Mouse (Mus musculus): Measurements from ENCODE around the gene Ankrd9.

The Ankrd9 gene

DNA sequence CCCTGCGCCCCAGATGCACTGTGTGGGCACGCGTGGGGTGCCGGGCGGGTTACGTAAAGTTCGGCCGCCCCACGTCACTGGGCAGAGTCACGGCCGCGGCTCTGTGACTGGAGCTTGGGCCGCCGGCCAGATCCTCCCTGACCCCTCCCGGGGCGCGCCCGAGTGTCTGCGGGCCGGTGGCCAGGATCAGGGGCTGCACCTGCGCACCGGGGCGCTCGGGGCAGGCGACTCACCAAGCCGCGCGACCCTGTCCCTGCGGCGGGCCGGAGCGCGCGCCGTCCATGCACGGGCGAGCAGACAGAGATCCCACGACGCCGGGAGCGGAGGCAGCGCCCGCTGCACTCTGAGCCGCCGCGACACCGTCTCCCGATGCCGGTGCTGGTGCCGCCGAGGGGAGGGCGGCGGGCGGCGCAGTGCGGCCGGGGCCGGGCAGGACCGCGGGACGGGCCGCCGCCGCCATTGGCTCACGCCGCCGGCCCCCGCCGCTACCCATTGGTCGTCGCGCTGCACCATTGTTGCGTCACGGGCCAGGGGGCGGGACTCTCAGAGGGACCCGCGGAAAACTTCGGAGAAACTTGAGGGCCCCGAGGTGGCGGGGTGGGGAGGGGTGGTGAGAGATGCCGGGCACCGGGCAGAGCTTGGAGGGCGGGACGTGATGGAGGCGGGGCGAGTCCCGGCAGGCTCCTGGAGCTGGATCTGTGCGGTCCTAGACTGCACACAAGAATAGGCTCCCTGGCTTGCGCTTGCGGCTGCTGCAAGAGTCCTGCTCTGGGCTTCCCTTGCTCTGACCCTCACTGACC, at the start of gene Ankrd9:
Gene Ankrd9 (minus strand): TSS at position 434 of the 800 bp plus-strand sequence.
- DNase-seq (ENCODE audit: low read depth, low spot score), result peak; percentile 90

GRCm38 (mm10) chr12:111021577-111021976, 42.7 kb upstream of the Ankrd9 start:
- DNase-seq (ENCODE audit: low read depth, low spot score), result no peak

GRCm38 (mm10) chr12:111021138-111021537, 42.3 kb upstream of the Ankrd9 start:
- no peak for DNase-seq (ENCODE audit: low read depth, low spot score)

- no peak for DNase-seq (ENCODE audit: low read depth, low spot score)
These were observed 40.2 kb upstream of the Ankrd9 start for GRCm38 (mm10) chr12:111019086-111019485.

GRCm38 (mm10) chr12:111018068-111018467, 39.2 kb upstream of the Ankrd9 start:
- DNase-seq (ENCODE audit: low read depth, low spot score), result no peak

DNA sequence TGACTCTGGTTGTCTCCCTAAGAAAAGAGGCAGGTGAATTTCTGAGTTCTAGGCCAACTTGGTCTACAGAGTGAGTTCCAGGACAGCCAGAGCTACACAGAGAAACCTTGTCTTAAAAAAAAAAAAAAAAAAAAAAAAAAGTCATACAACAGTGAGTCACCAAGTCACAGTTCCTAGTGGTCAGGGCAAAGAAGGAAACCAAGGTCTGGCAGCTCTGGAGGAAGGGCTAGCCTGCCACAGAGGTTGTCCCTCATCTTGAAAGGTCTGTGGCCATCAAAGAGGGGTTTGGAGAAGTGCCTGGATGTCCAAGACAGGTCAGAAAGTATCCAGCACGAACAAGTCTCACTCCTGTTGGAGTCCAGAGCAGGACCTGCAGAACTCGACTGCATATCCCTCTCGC, 38.0 kb upstream of the Ankrd9 start:
- DNase-seq (ENCODE audit: low read depth, low spot score), result peak; percentile 43

DNA sequence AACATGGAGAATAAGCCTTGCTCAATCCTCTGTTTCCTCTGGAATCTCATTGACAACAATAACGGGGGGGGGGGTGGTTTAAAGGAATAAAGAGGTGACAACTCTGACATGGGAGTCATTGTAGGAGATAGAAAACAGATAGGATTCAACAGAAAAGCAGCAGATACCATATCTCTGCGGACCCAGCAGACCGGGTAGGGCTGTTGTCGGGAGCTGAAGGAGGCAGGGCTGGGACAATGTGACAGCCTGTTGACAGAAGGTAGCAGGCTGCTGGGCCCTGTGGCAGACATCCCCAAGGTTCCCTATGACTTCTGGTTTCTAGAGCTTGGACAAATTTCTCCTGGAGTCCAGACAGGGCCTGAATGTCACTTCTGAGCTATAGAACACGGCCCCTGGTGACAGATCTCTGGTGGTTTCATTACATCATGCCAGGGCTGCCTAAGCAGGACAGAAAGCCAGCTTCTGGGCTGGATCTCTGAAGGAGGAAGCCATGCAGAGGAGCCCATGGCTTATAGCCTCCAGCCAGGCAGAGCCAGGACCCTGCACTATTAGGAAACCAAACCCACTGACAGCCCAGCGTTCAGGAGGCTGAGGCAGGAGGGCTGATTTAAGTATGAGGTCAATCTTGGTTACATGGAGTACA, 30.9 kb upstream of the Ankrd9 start:
- DNase-seq (ENCODE audit: low read depth, low spot score), result no peak

DNA sequence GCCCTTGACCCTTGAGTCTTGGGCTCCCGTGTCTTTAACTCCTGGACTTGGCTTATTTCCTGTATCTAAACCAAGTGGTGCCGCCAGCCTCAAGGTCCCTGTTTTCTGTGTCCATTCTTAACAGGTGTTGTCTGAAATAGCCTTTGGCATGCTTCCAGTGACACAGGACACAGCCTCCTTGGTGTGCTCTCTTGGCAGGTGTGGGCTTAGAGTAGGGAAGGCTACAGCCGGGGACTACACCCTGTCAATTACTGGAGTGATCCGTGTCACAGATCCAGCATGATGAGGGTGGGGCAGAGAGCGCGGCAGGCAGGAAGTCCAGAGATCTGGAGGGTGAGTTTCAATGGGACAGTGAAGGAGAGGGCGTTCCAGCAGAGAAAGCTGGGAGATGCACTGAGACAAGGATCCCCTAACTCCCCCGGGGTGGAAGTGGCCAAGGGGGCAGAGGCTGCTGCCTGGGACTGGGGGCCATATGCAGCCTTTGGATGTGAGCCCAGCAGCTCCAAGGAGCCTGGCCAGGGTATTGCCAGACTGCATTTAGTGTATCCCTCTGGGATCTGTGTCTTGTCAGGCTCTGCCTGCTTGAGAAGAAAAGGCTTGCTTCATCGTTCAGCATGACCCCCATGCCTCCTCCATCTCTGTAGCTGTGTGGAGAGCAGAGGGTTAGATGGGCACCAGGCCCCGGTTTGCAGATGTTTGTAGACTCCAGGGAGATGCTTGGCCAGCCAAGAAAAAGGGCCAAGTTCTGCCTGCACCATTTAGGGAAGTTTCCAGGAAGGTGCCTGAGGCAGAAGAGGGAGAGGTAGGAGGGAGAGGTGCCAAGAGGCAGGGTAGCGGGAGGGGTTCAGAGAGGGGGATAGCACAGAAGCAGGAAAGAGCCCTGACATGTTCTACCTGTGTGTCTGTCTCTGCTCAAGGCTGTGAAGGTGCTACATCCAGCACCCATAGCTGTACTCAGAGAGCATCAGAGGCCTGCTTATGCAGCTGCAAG, 30.0 kb upstream of the Ankrd9 start:
- DNase-seq (ENCODE audit: low read depth, low spot score), result no peak

DNA sequence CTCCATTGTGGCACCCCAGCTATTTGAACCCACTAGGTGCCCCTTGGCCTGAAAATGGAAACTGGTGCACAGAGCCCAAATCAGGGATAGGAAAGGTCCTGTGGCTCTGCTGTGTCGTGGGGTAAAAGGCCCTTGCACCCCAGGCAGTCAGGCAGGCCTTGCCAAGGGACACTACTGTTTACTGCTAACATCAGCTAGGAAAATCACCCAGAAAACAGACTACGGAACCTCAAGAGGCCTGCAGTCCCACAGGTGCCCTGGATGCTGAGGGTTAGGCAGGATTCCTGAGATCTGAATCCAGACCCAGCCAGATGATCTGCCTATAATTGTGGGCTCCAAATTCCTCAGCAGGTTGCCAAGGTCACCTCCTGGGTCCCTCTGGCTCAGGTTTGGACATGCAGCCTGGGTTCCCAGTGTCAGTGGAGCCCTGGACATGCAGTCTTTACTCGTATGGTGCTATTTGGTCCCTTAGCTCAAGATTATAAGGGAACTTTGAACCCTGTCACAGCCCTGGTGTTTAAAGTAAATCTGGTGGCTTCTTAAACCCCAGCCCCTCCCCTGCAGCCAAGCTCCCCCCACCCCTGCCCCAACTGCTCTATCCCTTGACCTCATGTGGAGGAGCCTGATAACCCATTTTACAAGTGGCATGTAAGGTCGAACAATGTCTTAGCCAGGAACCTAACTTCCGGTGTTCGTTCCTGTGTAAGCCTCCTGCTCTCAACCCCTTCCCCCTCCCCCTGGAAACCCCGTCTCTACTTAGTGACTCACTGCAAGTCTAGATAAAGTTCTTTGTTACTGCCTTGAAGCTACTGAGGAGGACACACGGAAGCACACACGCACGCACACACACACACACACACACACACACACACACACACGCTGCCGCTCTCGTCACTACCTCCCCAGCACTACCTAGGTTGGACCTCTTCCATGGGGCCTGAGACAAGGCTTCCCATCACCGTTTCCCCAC, 28.6 kb upstream of the Ankrd9 start:
- no peak for DNase-seq (ENCODE audit: low read depth, low spot score)

DNA sequence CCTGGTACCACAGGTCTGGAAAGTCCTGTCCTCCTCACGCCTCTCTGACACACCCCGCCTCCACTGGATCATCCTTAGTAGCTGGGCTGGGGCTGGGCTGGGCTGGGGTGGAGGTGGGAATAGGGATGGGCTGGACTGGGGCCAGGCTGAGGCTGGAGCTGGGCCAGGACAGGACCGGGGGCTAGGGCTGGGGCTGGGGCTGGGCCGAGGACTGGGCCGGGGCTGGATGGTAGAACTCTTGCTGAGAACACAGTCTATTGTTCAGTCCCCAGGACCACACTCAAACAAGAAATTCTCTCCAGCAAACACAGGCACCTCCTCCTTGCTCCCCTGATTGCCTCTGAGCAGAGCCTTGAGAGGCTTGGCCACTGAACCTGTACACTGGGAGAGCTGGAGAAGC, 27.5 kb upstream of the Ankrd9 start:
- no peak for DNase-seq (ENCODE audit: low read depth, low spot score)

- DNase-seq (ENCODE audit: low read depth, low spot score), result no peak
These were observed 27.0 kb upstream of the Ankrd9 start for GRCm38 (mm10) chr12:111005803-111006202.

DNA sequence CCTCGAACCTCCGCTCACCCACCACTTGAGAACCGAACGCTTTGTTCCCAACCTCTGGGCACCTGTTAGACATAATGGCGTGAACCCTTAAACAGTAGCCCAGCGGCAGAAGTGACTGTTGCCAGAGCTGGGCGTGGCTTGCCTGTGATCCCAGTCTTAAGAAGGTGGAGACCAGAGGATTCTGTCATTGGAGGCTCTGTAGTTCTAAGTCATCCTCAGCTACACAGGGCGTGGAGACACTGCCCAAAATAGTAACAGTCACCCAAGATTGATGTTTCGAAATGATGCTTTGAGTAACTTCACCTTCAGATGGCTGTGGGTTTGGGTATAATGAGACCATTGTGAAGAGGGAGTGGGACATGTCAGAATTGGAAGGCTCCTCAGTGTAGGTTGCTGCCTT, 25.3 kb upstream of the Ankrd9 start:
- DNase-seq (ENCODE audit: low read depth, low spot score), result no peak

GRCm38 (mm10) chr12:111000956-111001355, 22.1 kb upstream of the Ankrd9 start:
- DNase-seq (ENCODE audit: low read depth, low spot score), result no peak

GRCm38 (mm10) chr12:110999820-111000219, 21.0 kb upstream of the Ankrd9 start:
- DNase-seq (ENCODE audit: low read depth, low spot score), result no peak

DNA sequence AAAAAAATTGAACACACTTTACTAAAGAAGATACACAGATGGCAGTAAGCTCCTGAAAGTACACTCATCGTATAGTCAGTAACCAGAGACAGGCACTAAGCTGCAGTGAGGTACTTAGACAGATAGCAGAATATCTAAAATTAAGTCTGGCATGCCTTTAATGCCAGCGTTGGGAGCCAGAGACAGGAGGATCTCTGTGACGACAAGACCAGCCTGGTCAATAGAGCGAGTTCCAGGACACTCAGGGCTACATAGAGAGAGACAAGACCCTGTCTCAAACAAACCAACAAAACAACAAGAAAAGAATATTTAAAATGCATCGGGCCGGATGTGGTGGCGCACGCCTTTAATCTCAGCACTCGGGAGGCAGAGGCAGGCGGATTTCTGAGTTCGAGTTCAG, 19.3 kb upstream of the Ankrd9 start:
- no peak for DNase-seq (ENCODE audit: low read depth, low spot score)

GRCm38 (mm10) chr12:110994666-110995065, 15.8 kb upstream of the Ankrd9 start:
- DNase-seq (ENCODE audit: low read depth, low spot score), result no peak

- no peak for DNase-seq (ENCODE audit: low read depth, low spot score)
These were observed 14.4 kb upstream of the Ankrd9 start for GRCm38 (mm10) chr12:110993226-110993625.

GRCm38 (mm10) chr12:110992771-110993170, 13.9 kb upstream of the Ankrd9 start:
- no peak for DNase-seq (ENCODE audit: low read depth, low spot score)

GRCm38 (mm10) chr12:110992128-110992553, 13.3 kb upstream of the Ankrd9 start:
- peak; percentile 85 for DNase-seq (ENCODE audit: low read depth, low spot score)

DNA sequence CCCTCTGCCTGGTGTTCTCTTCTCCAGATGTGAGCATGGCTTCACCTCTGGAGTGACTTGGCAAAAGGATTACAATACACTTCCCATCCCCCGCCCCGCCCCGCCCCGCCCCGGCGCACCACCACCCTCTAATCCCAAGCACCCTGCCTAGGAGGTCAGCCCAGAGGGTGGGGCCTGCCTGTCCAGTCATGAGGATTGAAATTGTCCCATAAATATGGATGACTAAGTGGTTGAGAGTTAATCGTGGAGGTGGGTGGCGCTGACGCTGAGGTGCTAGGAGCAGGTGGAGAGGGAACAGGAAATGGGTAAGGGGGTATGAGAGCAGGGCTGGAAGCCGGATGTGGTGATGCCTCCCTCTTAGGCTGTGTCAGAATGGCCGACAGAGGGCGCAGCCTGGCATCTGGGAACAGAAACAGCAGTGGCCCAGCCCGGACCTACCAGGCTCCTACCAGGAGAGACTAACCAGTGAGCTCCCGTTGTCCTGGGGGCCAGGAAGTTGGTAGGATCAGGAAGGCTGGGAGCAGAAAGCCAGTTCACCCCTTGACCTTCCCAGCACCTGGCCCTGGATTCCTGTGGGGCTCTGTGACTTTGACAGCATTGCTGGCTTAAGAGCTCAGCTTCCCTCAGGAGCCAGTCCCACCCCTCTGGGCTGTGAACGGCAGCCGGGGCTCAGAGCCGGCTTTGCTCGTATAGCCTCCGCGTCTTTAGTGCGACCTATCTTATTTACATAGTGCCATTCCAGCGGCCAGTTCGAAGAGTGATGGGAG, 12.7 kb upstream of the Ankrd9 start:
- DNase-seq (ENCODE audit: low read depth, low spot score), result peak; percentile 85
